Mouse (Mus musculus): ENCODE results near the gene Espl1.

GRCm38 (mm10) chr15:102366733-102367344, 70.8 kb downstream of the Espl1 start, which contains the start of gene Sp7:
- TF ChIP-seq POLR2A (IDR thresholded peaks at IDR 0.05; ENCODE audit: insufficient read depth, low read depth, low read length) (0 out of 2 replicates have a peak, but pooled peaks have one; percentile 7), CTCF (IDR thresholded peaks at IDR 0.05; ENCODE audit: insufficient read depth, low read depth, low read length) (no peak)
